Mouse (Mus musculus): ENCODE results near the gene Slc6a19.

DNA sequence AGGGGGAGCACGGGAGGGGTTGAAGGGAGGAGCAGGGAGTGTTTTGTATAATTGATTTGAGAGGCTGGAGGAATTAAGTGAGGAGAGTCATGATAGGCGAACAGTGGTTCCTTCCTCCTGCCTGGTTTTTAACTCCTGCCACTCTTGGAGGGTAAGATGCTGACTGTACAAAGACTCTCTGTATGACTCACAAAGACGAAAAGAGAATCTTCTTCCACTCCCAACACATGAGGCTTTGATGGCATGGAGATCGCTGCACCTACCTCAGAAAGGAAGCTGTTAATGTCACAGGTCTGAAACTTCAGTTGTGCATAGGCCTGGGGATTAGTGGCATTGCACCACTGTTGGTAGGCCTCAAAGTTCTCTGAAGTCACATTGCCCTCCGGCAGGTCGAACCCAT lies 19.2 kb downstream of the Slc6a19 start:
- TF ChIP-seq POLR2A (IDR thresholded peaks at IDR 0.05; ENCODE audit: control insufficient read depth, low read depth, low read length) (no peak), CTCF (IDR thresholded peaks at IDR 0.05; ENCODE audit: control insufficient read depth, insufficient read depth, insufficient replicate concordance, low read depth, low read length) (no peak)

All from testis, adult 2 months (tissue).